Mouse (Mus musculus) left cerebral cortex, postnatal 36 days (tissue): ENCODE results near the gene A630095N17Rik. TPM values are rescaled to one million over a fixed set of nuclear protein-coding genes. Genes with fewer than 3 reads are reported as not detected.
A peak's percentile ranks its signal among the peaks of the same experiment; 100 is the strongest.

Experiments
- DNase-seq, 2 experiments: peaks; one replicate each; pipeline ENCODE4 v3.0.0; 2021 to 2022; ENCODE audit warnings: low spot score in 2 of 2, mixed read lengths in 1 of 2
- intact Hi-C: fragments of 180-260 bp; cut with DNase I; formaldehyde crosslinking; loops from one replicate; pipeline ENCODE4 v1.15.1; 2025
- total RNA-seq, 2 experiments: library from RNA; stranded (reverse); gene quantifications; 2 replicates each; pipeline ENCODE4 v1.2.3; 2021

The A630095N17Rik gene
- total RNA-seq: not detected

DNA sequence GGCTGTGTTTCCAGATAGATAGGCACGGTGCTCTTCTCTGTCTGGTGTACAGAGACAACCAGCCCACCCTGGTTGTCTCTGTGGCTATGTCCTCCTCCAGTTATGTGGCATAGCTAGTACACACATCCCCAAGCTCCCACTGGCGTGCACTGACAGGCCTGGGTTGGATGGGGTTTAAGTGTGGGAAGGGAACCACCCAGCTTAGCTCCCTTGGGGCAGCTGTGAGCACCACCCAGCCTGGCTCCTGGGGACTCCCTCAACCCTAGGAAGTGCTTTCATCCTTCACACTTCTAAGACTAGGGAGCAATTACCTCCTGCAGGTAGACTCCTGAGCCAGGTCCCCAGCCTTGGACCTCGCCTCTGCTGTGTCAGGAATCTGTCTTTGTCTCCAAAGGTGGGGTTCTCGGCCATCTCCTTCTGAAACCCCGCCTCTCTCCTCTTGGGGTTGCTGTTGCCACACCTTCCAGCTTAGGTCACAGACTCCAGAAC, at the start of gene A630095N17Rik:
Gene A630095N17Rik, minus strand, starts transcription at position 439 of the 489 bp plus-strand sequence.
- intact Hi-C loops: no loop called here
- no peak for DNase-seq

DNA sequence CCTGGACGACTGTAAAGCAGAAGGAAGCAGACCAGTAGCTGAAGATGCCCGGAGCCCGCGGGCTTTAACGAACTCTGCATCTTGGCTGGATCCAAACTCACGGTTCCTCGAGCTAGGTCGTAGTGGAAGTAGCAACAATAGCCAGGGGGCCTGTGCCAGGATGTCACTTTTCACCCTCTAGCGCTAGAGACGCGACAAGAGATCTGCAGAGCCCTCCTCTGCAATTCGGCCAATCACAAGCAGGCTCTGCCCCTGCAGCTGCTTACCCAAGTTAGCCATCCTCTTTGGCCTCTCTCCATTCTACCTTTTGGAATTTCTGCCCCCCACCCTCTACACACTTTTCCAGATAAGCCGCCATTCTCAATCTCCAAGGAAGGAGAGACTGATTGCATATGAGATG, 46.3 kb upstream of the A630095N17Rik start, which contains the start of gene Resp18:
Gene Resp18, minus strand, starts transcription at position 188 of the 400 bp plus-strand sequence.
- no peak for DNase-seq
- intact Hi-C loops: loop anchor here (2.0 kb wide), 1 partner anchor 13 kb away; the partner anchor contains the start of gene Ptprn

DNA sequence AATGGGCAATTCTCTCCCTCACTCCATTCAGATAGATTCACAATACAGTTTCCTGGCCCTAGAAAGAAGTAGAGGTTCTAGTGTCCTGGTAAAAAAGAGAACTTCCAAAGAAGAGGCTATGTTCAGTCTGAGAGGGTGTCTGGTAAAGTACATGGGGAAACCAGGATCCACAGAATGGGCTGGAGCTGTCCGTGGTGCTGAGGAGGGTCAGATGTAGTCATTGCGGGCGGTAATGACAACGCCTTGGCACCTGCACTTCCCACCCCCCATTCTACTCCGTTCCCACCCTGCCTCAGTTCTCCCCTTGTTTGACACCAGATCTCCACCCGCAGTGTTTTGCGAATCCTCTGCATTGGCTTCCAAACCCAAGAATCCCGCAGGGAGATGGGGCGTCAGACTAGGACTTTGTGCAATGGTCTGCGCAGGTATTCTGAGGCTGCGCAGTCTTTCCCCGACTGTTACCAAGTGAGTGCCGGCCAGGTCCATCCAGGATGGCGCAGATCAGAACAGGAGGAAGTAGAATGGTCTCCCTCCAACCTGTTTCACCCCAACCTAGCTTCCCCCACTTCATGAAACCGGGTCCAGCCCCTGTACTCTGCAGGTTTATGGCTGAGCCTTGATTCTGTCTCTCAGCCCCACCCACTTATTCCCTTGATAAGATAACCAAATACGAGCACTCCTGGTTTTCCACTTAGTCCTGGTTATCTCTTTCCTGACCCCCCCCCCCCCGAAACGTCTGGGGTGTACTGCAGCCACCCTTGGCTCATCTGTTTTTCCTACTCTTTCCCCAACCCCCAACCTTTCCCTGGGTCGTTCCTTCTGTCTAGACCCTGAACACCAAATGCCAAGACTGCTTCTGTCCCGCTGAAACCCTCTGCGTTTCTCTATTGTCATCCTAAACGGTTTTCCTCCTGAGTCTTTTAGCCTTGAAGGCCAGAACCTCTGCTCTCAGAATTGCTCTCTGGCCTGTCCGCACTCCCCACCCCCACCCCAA, 45.6 kb upstream of the A630095N17Rik start:
- no peak for DNase-seq
- intact Hi-C loops: loop anchor here (2.0 kb wide), 1 partner anchor 13 kb away; the partner anchor contains the start of gene Ptprn

DNA sequence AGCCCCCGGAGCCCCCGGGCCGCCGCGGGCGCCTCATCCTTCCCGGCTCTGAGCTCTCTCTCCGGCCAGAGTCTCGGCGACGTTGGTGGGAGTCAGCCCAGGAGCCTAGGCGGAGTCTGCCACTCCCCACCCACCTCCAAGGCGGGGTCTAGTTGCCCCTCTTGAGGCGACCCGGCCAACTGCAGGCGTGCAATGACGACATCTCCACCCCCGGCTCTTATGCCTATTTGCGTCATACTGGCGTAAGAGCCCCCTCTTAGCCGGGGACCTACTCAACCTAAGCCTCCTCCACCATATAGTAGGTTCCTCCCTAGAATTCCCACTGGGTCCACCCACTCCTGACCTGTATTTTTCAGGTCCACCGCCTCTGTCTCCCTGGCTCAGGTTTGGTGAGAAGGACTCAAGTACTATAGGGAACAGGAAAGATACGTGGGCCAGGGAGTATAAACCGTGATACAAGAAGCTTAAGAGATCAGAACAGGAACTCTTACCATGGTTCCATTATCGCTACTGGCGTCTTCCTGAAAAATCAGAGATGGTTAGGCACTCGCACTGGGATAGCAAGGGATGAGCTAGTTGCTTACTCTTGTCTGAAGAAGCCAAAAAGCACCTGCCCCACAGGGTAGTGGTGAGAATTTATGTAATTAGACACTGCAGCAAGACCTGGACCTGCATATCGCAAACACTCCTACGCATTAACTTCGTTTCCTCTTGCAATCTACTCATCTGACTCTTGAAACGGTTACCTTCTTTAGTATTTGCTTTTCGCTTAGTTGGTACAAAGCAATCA, 32.4 kb upstream of the A630095N17Rik start, which contains the start of gene Ptprn:
Gene Ptprn, minus strand, starts transcription at position 412 of the 790 bp plus-strand sequence.
- DNase-seq: peak; percentile 78 to 88
- intact Hi-C loops: loop anchor here (2.0 kb wide), 1 partner anchor 15 kb away; the partner anchor contains the start of gene Resp18

DNA sequence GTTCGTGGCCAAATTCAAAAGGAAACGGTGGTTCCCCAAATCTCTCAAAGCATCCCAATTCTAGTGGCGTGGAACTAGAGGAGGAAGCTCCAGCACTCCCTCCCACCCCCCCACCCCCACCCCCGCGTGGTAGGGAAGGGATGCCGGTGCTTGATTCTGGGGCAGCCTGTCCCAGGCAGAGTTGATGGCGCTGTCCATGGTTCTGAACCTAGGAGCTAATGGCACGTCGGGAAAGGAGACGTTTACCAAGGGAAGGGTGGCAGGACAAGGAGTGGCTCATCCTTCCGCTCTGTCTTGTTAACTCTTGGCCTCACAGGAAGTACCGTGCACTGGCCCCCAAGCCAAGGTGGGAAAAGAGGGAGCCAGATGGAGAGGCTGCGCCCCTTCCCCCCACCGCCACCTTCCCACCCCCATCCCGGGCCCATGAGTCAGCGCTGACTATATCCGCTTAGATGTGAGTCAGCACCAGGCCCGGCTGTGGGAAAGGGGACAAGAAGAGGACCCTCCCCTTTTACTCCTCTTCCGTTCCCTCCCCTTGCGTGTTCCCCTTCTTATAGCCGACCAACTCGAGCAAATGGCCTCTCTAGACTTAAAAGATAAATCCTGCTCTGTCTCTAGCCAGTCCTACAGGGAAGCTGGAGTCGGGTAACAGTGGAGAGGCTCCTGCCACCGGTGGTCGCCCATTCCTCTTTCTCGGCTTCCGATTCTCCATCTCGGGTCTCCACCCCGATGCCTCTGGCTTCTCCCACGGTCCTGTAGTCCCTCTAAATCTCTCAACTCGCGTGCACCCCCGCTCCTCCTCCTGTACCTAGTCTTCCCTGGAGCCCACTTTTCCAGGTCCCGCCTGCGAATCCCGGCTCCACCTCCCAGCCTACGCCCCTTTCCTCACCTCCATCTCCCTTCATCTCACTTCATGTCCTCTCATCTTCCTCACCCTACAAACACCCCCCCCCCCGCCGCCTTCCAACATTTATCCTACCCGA, 31.4 kb upstream of the A630095N17Rik start:
- DNase-seq: peak in 1 of 2 experiments; percentile 75
- intact Hi-C loops: loop anchor here (2.0 kb wide), 2 partner anchors 28 to 44 kb away; partner anchors contain the start of gene Tuba4a

DNA sequence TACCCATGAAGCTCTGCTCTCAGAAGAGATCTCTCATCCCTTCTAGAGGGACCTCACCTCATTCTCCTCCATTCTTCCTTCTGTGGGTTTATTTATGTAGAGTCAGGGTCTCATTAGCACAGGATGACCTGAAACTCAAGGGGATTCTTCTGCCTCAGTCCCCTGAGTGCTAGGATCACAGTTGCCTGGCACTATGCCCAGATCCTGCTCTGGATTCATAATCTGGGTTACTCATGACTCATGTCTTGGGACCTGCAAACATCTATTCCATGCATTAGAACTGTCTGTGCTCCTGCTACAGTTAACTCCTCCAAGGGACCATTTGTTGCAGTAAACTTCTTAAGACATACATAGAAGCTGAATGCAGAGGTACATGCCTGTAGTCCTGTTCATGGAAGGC, 29.4 kb upstream of the A630095N17Rik start:
- DNase-seq: no peak
- intact Hi-C loops: no loop called here

DNA sequence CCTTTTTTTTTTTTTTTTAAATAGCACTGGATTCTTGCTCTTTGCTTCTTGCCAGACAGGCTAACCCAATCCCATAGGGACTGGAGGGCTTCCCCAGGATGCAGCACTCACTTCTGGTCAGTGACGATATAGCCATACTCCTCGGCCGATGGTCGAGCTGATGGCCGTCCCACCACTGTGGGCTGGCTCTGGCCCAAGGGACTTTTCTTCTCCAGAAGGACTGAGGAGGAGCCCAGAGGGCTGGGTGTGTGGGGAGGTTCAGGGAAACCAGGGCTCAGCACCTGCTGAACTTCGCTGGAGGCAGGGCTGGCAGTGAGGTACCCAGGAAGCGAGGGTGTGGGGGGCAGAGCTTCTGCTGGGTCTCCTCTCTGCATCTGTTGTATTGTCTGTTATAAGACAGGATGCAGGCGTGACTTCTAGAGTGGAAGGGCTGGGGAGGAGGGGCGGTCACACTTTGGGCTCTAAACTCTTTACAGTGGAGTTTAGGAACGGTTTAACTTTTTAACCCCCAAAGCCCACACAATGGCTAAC, 23.7 kb upstream of the A630095N17Rik start:
- intact Hi-C loops: loop anchor here (2.0 kb wide), 1 partner anchor 35 kb away; no protein-coding TSS in a partner anchor

DNA sequence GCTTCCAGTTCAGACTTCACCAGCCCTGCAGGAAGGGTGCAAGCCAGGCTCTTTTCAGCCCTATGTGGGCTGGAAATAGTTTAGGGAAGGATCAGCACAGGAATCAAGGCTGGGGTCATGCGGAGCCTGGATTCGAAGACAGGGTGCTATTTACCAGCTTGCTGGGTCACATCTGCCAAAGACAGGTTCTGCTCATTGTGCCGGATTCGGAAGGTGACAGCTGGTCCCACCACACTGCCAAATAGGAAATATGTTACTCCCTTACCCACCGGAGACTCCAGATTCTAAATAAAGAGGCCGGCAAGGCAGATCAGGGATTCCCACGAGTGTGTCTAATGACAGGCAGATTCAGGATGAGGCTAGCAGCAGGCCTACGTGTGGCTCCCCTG, 22.7 kb upstream of the A630095N17Rik start:
- DNase-seq: peak in 1 of 2 experiments; percentile 22
- intact Hi-C loops: loop anchor here (2.0 kb wide), 1 partner anchor 36 kb away; no protein-coding TSS in a partner anchor

More for the DNA sequence above, 23.7 kb upstream of the A630095N17Rik start:
- peak; percentile 4 to 7 for DNase-seq

DNA sequence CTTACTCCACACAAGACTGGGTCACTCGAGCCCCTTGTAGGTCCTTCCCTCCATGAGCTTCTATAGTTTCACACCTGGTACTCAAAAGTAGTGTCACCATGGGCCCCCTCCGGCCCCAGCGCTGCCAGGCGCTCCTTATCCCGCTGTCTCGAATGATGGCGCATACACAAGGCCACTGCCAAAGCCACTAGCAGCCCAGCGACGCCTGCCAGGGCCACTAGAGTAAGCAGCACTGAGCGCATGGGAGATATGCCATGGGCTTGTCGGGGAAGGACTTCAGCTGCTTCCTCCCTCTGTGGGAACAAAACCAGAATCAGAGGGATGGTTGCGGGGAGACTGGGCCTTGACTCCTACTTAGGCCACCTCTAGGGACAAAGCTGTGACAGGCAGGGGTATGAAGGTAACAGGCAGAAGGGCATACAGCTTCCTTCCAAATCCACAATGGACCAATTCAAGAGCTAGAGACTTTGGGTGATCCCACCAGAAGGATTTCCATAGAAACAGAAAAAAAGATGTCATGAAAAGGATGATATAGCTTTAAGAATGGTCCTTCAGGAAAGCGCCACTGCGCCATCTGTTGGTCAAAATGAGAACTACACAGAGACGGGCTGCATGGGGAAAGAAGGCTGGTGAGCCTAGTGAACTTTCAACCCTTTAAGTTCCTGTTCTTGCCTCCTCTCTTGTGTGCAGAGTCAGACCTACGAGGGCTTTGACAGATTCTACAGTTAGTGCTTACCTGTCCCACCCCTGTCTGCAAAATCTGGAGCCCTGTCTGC, 22.1 kb upstream of the A630095N17Rik start:
- peak; percentile 78 to 86 for DNase-seq
- intact Hi-C loops: loop anchor here (2.0 kb wide), 1 partner anchor 37 kb away; no protein-coding TSS in a partner anchor

DNA sequence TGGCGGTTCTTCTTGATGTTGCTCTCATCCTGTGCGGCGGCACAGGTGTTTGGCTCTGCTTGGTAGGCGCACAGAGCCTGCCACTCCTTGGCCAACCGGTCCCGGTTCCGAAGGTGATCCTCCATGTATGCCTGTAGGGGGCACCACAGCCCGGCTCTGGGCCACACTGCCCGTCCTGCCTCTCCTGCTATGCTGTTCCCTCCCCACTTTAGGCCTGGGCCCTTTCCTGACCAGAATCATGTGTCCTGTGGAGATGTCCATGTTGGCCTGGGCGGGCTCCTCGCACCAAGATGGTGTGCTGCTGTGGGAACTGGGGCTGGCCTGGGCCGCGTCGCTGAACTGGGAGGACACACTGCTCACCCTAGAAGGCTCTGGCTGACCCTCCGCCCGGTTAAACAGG, 21.1 kb upstream of the A630095N17Rik start:
- intact Hi-C loops: no loop called here
- DNase-seq: peak in 1 of 2 experiments; percentile 9

DNA sequence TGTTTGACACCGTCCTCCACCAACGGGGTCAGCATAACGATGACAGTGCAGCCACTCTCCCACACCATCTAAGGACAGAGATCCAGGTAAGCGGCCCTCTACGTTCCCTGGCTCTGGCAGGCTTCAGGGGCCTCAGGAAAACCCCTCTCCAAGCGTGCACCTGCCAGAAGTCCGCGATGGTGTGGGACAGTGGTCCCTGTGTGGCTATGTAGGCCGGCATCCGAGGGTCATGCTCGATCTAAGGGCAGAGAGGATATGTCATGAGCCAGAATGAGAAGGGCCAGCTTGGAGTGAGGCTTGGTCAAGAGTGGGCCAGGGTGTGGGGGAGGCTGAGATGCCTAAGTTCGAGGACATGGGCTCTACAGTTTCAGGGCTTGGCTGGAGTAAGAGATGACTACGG, 20.4 kb upstream of the A630095N17Rik start:
- DNase-seq: no peak
- intact Hi-C loops: no loop called here

DNA sequence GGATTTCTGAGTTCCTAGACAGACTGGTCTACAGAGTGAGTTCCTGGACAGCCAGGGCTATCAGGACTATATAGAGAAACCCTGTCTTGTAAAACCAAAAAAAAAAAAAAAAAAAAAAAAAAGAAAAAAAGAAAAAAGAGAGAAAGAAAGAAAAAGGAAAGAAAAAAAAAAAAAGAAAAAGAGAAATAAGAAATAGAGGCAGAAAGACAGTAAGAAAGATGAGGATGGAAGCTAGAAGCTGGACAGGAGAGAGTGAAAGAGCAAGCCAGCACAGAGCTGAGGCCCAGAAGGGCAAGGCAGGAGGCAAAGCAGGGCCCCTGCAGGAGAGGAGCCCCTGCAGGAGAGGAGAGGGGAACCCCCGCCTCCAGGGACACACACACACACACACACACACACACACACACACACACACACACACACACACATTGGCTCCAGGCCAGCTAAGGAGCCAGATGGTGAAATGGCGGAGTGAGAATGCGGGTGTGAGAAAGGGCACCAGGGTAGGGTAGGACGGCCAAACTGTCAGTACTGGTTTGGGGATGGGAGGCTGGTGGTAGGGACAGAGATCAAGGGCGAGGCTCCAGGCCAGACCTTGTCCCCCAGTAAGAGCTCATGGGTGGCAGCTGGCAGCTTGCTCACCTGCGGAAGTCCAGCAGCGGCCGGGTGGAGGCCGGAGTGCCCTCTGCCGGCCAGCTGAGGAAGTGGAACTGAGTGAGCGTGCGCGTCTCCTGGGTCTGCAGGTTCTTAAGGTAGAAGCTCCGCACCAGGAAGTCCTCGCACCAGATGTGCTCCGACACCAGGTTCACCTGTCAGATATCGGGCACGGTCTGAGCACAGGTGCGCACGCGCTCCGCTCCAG, 19.4 kb upstream of the A630095N17Rik start:
- intact Hi-C loops: no loop called here
- DNase-seq: peak; percentile 70 to 71

DNA sequence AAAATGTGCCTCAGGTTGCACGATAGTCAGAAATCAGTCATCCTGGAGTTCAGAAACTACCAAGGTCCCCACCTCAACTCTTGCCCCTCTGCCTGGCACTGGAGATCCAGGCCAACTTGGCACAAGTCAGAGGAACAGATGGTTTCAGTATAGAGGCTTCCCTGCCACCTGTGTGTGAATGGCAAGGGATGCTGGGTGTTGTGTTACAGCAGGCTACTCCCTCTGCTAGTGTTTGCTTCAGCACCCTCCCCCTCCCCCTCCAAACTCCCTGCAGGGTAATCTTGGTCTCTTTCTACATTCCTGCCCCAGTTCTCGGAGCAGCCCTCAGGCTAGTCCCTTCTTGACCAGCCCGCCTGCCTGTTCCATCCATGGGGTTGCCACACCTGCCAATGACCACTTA, 18.6 kb upstream of the A630095N17Rik start:
- intact Hi-C loops: no loop called here
- no peak for DNase-seq

DNA sequence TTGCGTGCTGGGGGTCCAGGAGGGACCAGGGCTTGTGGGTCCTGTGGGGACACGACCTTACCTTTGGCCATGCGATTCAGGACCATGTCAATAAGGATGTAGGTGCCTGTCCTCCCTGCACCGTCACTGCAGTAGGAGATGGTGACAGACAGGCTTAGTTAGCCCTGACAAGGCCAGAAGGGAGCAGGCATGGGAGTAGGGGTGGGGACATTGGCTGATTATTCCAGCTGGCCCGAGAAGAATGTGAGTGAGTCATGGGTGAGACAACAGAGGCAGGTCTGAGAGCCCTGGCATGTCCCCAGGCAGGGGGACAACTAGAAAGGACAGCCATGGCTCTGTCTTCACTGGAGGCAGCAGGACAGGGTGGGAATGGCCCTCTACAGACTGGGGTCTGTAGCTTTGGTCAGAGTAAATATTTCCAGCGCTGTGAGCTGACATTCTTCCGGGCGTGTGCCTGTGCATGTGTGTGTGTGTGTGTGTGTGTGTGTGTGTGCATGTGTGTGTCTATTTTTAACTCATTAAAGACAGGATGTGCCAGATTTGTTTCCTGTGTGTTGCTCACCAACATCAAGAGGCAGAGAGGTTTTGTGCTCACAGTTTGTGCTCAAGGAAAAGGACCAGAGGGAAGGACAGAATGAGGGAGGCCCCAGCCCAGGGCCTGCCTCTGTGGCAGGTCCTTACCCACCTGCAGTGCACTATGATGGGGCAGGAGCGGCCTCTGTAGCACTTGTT, 16.3 kb upstream of the A630095N17Rik start:
- intact Hi-C loops: no loop called here
- DNase-seq: peak in 1 of 2 experiments; percentile 14

DNA sequence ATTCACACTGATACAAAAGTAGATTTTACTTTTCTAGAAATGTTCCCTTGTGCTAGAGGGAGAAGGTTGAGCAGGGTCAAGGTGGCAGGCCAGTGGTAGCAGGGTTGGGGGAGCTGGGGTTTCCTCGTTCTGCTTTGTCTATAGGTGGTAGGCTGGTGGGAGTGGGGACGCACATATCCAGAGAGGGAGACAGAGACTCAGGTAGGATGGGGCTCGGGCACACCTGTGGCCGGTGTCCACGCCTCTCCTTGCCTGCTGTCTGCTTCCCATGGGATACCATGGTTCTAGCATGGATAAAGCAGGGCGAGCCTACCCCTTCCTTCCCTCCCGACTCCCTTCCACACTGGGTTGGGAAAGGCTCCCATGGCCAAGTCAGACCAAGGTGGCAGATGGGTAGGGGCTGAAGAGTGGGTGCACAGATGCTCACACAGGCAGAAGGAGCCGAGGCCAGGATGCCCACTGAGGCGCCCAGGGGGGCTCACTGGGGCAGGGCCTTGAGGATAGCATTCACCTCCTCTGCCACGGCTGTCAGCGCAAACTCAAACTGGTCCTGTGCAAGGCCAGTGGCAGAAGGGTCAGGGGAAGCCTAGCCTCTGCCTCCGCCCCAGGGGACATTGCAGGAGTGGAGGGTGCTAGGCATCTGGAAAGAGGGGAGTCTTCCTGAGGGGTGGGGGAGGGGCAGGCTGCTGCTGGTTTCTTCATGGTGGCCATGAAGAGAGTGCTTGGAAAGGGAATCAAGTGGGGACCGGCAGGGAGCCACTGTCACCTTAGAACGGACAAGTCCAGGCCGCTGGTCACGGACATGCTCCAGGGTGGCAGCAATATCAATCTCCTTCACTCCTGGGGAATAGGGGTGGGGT, 15.4 kb upstream of the A630095N17Rik start:
- no peak for DNase-seq
- intact Hi-C loops: no loop called here
